Mouse (Mus musculus) naive thymus-derived CD4-positive, alpha-beta T cell, adult 2 months (primary cell): ENCODE measurements around the gene Gm37240.

Experiments used
- DNase-seq: peaks from one replicate; pipeline ENCODE4 v3.0.0-alpha.2; 2011; ENCODE audit warnings: low read depth

Gm37240 gene

DNA sequence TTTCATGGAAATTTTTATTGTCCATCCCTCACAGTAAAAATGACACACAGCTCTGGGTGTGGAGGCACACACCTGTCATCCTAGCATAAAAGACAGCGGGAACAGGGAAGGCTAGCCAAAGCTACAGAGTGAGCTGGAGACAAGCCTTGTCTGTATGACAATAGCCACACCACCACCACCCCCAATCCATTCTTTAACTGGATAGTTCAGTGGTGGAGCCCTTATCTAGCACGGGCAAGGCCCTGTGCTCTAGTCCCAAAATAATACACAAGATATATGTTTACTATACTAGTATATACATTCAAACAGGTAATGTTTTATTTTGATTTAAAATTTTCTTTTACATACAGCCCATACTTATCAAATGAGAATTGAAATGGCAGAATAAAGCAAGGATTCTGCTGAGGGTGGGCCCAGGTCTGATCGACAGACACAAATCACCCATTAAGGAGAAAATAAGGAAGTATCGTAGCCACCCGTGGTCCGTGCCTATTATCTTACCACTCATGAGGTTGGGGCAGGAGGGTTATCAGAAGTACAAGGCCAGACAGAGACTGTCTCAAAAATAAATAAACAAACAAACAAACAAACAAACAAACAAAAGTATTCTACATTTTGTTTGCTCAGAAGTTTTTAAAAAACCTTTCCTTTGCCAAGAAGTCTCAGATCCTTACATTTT, 1421.4 kb downstream of the Gm37240 start:
- DNase-seq, result no peak

DNA sequence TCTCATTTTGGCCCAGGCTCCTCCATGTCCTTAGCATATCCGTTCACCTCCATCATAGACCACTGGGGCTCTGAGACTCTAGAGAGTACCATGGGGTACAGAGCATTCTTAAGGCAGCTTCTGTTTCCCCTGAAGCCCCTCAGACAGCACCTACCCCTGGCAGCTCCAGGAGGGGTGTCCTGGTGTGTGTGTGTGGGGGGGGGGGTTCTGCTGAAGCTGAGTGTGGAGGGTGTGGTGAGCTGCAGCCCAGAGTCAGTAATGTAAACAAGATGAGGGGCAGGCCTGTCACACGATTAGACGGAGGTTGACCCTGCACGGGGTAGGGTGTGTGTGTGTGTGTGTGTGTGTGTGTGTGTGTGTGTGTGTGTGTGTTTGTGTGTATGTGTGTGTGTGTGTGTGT, 1425.6 kb downstream of the Gm37240 start:
- DNase-seq, result no peak

DNA sequence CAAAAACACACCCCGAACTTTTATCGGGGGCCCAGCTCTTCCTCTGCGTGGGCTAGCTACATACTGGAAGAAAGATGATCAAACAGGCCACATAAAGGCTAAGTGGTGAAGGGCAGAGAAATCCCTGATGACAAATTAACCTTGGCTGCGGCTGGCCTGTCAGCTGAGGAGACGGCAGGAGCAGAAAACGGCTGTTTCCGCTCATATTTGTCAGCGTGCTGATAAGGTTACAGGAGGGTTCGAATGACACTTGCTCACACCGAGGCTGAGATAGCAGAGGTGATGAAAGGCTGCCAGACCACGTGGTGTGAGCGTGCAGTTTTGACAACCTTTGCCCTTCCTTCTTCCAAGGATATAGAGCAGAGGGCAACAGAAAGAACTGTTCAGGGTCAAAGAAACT, 1426.4 kb downstream of the Gm37240 start:
- DNase-seq, result peak; percentile 31

DNA sequence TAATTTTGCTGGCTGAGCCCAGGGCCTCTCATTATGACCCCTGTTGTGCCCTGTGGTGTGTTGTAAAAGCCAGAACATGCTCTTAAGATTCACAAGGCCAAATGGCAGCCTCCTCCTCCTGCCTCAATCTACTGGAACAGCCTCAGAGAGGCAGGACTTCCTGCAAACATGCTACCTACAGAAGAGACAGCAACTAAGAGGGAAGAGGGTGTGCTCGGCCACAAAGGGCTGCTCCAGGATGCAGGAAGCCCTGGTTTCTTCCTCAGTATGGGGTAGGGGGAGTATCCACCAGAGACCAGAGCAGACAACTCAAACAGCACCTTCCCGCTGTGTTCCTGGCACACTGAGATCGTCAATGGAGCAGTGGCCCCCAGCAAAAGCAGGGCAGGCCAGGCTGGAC, 1426.8 kb downstream of the Gm37240 start:
- no peak for DNase-seq

DNA sequence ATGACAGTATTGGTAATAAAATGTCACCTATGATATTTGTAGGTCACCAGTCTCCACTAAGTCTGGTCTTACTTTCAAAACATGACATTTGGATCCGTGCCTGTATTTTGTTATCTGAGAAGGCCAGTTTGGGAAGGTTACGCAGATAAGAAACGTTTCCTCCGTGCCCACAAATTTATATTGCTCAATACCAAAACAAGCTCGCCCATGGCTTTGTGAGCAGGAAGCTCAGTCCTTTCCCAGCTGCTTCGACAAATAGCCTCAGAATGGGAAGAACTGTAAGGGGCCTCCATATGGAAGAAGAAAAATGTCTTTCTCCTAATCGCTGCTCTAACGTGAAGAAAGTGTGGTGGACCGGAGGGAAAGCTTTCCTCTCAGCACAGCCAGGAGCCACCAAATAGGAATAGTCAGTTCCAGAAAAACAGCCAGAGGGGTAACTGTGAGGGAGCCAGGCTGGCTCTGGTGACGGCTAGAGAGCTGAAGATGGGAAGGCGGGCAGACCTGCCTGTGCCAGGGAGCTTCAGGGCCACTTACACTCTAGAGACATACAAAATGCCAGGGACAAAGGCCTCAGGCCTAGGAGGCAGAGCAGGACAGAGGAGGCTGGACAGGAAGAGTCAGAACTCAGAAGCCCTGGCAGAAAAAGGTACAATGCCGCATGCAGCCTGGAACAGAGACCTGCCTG, 1431.4 kb downstream of the Gm37240 start:
- no peak for DNase-seq

- no peak for DNase-seq
These were observed 1436.7 kb downstream of the Gm37240 start for GRCm38 (mm10) chr3:84450651-84451050.

DNA sequence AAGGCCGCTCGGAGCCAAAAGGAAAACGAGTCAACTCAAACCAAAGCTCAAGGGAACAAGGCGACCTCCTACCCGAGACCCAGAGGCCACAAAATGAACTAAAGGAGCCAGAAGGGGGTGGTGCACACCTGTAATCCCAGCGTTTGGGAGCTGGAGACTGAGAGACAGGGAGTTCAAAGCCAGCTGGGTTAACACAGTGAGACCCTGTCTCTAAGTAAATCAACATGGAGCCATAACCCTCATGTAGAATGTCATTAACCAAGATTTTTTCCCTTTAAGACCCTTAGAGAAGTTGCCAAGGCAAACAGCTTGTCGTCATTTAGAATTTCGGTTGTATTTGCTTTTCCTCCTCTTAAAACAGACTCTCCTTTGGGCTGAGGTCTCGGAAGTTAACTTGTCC, 1438.3 kb downstream of the Gm37240 start:
- DNase-seq, result no peak

DNA sequence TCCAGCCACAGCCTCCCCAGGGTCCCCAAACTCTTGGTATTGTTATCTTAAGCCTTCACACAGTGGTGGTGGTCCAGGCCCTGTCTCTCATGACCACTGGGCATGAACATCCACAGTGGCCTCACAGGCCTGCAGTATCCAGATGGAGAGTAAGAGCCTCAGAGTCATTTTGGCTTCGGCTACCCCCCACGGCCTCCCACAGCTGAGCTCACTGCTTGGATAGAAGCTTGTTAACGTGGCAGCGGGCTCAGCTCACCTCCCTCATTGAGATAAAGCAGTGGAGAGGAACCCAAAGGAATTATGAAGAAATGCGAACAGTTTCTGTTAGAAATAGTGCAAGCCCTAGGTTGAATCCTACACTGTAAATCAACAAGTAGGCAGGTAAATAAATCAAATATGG, 1439.5 kb downstream of the Gm37240 start:
- DNase-seq, result no peak
